Mouse (Mus musculus): ENCODE results near the gene Zfp92. TPM values are rescaled to one million over a fixed set of nuclear protein-coding genes. Genes with fewer than 3 reads are reported as not detected.

The Zfp92 gene
- total and polyA plus RNA-seq, 3 experiments = 0.04 TPM; not detected in 2

GRCm38 (mm10) chrX:73468752-73469151, 57.9 kb downstream of the Zfp92 start:
- Histone ChIP-seq H3K4me1 (ENCODE audit: control insufficient read depth in 1 of 2, insufficient read depth in 2 of 2) (no peaks in the 10 kb centered on the region), H3K9ac (ENCODE audit: insufficient read depth, low read depth) (no peak overlapping the region), H3K4me2 (ENCODE audit: insufficient read depth, low read depth, poor library complexity, severe bottlenecking) (no peak overlapping the region), H3K27ac (ENCODE audit: insufficient read depth, low read depth) (no peak overlapping the region), H3K27me3 (replicated peaks) (peaks cover 2% of the 10 kb centered on the region), H3K36me3 (replicated peaks in 1 of 2; ENCODE audit: control insufficient read depth in 1 of 2, insufficient read depth in 1 of 2, low read length in 1 of 2) (no peaks in the 10 kb centered on the region), H3K4me3 (replicated peaks in 1 of 3; ENCODE audit: low read depth in 2 of 3, low read length in 2 of 3, poor library complexity in 1 of 3) (no peak overlapping the region), H3K79me2 (replicated peaks; ENCODE audit: control insufficient read depth, extremely low read depth, insufficient read depth, poor library complexity, severe bottlenecking) (no peaks in the 10 kb centered on the region), H3K9me3 (replicated peaks; ENCODE audit: low read length) (no peaks in the 10 kb centered on the region)
- in situ Hi-C loops (cut with MboI; ENCODE audit: low pct_ligation_motif_present, low pct_unique_long_range_greater_than_20kb, low sequenced_read_pairs) (no loop called here), dilution Hi-C loops (cut with MboI; ENCODE audit: extremely low pct_ligation_motif_present, extremely low pct_unique_long_range_greater_than_20kb, low sequenced_read_pairs) (no loop called here)
- TF ChIP-seq USF2 (conservative IDR thresholded peaks at IDR 0.05; ENCODE audit: low read depth, low read length) (no peak), NELFE (IDR thresholded peaks at IDR 0.05; ENCODE audit: low read depth, low read length) (no peak), RCOR1 (conservative IDR thresholded peaks at IDR 0.05; ENCODE audit: low read depth, low read length) (no peak), USF1 (IDR thresholded peaks at IDR 0.05; ENCODE audit: low read depth, low read length) (no peak), KAT2A (IDR thresholded peaks at IDR 0.05; ENCODE audit: insufficient replicate concordance, low read length) (no peak), JUND (conservative IDR thresholded peaks at IDR 0.05; ENCODE audit: low read depth, low read length) (no peak), ZC3H11A (IDR thresholded peaks at IDR 0.05; ENCODE audit: low read depth, low read length) (no peak), UBTF (IDR thresholded peaks at IDR 0.05; ENCODE audit: low read depth, low read length) (no peak), SMC3 (IDR thresholded peaks at IDR 0.05; ENCODE audit: low read depth, low read length) (no peak), CHD2 (IDR thresholded peaks at IDR 0.05; ENCODE audit: low read length) (no peak), MYC (IDR thresholded peaks at IDR 0.05; ENCODE audit: low read depth, low read length) (no peak), TCF12 (IDR thresholded peaks at IDR 0.05; ENCODE audit: low read depth, low read length) (no peak), MXI1 (IDR thresholded peaks at IDR 0.05; ENCODE audit: low read depth, low read length) (no peak), MAZ (IDR thresholded peaks at IDR 0.05; ENCODE audit: low read depth, low read length) (no peak), JUN (IDR thresholded peaks at IDR 0.05; ENCODE audit: insufficient read depth, low read depth, low read length) (no peak), MEF2A (IDR thresholded peaks at IDR 0.05; ENCODE audit: borderline replicate concordance, low read depth, low read length) (no peak), GABPA (IDR thresholded peaks at IDR 0.05; ENCODE audit: insufficient replicate concordance, low read depth, low read length) (no peak), PAX5 (IDR thresholded peaks at IDR 0.05; ENCODE audit: low read length) (no peak), BHLHE40 (IDR thresholded peaks at IDR 0.05; ENCODE audit: low read depth, low read length) (no peak), SIN3A (IDR thresholded peaks at IDR 0.05; ENCODE audit: low read length) (no peak)
- no peak for DNase-seq (ENCODE audit: extremely low read depth)

- no peak overlapping the region for H3K4me2 ChIP-seq (ENCODE audit: insufficient read depth, low read depth, poor library complexity, severe bottlenecking)
- no peak overlapping the region for H3K4me3 ChIP-seq (replicated peaks in 1 of 3; ENCODE audit: low read depth in 2 of 3, low read length in 2 of 3, poor library complexity in 1 of 3)
- peaks cover 2% of the 10 kb centered on the region for H3K27me3 ChIP-seq (replicated peaks)
- TF ChIP-seq JUND (conservative IDR thresholded peaks at IDR 0.05; ENCODE audit: low read depth, low read length) (no peak), POLR2A (IDR thresholded peaks at IDR 0.05; ENCODE audit: low read depth, low read length) (no peak), MYC (IDR thresholded peaks at IDR 0.05; ENCODE audit: low read depth, low read length) (no peak), TBP (conservative IDR thresholded peaks at IDR 0.05; ENCODE audit: low read depth, low read length) (no peak), MEF2A (IDR thresholded peaks at IDR 0.05; ENCODE audit: borderline replicate concordance, low read depth, low read length) (no peak), POLR2AphosphoS2 (IDR thresholded peaks at IDR 0.05; ENCODE audit: low read depth, low read length) (no peak), ETS1 (conservative IDR thresholded peaks at IDR 0.05; ENCODE audit: low read depth, low read length) (no peak), ZC3H11A (IDR thresholded peaks at IDR 0.05; ENCODE audit: low read depth, low read length) (no peak), MAX (IDR thresholded peaks at IDR 0.05; ENCODE audit: low read length) (no peak), HCFC1 (IDR thresholded peaks at IDR 0.05; ENCODE audit: low read depth, low read length) (no peak), ZKSCAN1 (IDR thresholded peaks at IDR 0.05; ENCODE audit: borderline replicate concordance, low read depth, low read length) (no peak), MAZ (IDR thresholded peaks at IDR 0.05; ENCODE audit: low read depth, low read length) (no peak), SIN3A (IDR thresholded peaks at IDR 0.05; ENCODE audit: low read length) (no peak), MAFK (IDR thresholded peaks at IDR 0.05; ENCODE audit: insufficient replicate concordance, low read length) (no peak), KAT2A (IDR thresholded peaks at IDR 0.05; ENCODE audit: insufficient replicate concordance, low read length) (no peak), NRF1 (IDR thresholded peaks at IDR 0.05; ENCODE audit: low read depth, low read length) (no peak), UBTF (IDR thresholded peaks at IDR 0.05; ENCODE audit: low read depth, low read length) (no peak)
- no peak overlapping the region for H3K27ac ChIP-seq (ENCODE audit: insufficient read depth, low read depth)
- no peaks in the 10 kb centered on the region for H3K79me2 ChIP-seq (replicated peaks; ENCODE audit: control insufficient read depth, extremely low read depth, insufficient read depth, poor library complexity, severe bottlenecking)
- no peak overlapping the region for H3K9ac ChIP-seq (ENCODE audit: insufficient read depth, low read depth)
- no peaks in the 10 kb centered on the region for H3K36me3 ChIP-seq (replicated peaks in 1 of 2; ENCODE audit: control insufficient read depth in 1 of 2, insufficient read depth in 1 of 2, low read length in 1 of 2)
- in situ Hi-C loops (cut with MboI; ENCODE audit: low pct_ligation_motif_present, low pct_unique_long_range_greater_than_20kb, low sequenced_read_pairs) = no loop called here
- dilution Hi-C loops (cut with MboI; ENCODE audit: extremely low pct_ligation_motif_present, extremely low pct_unique_long_range_greater_than_20kb, low sequenced_read_pairs) = no loop called here
- H3K9me3 ChIP-seq (replicated peaks; ENCODE audit: low read length) = no peaks in the 10 kb centered on the region
- peaks cover 3 to 13% of the 10 kb centered on the region in 2 experiments for H3K4me1 ChIP-seq (ENCODE audit: control insufficient read depth in 1 of 2, insufficient read depth in 2 of 2)
- no peak for DNase-seq (ENCODE audit: extremely low read depth)
These were observed 60.9 kb downstream of the Zfp92 start for GRCm38 (mm10) chrX:73471764-73472163.
